Mouse (Mus musculus) T-cell, adult 2 months (primary cell): Measurements from ENCODE around the gene Tgfb1.
"Not testable (repeated sequence)": the region's sequence is repeated elsewhere in the genome, so short reads cannot be mapped to it uniquely, and the experiment has no call there.

ENCODE experiments used
- DNase-seq: peaks from one replicate; pipeline ENCODE4 v3.0.0; 2022; ENCODE audit warnings: low spot score

Tgfb1 gene

DNA sequence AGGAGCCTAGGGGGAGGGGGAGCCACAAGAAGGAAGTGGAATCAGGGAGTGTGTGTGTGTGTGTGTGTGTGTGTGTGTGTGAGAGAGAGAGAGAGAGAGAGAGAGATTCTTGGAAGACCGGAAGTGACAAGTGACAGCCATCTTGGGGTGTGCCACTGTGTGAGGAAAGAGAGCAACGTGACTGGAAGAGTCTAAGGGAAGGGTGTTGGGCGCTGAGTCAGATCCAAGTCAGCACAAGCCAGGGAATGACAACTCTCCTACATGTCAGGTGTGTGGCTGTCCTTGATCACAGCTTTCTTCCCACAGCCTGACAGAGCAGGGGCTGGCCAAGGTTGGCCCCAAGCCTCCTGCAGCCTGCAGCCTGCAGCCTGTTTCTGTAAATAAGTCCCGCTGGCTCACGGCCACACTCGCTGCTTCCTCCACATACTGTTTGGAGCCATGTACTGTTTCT, 19.0 kb downstream of the Tgfb1 start:
- DNase-seq = no peak

DNA sequence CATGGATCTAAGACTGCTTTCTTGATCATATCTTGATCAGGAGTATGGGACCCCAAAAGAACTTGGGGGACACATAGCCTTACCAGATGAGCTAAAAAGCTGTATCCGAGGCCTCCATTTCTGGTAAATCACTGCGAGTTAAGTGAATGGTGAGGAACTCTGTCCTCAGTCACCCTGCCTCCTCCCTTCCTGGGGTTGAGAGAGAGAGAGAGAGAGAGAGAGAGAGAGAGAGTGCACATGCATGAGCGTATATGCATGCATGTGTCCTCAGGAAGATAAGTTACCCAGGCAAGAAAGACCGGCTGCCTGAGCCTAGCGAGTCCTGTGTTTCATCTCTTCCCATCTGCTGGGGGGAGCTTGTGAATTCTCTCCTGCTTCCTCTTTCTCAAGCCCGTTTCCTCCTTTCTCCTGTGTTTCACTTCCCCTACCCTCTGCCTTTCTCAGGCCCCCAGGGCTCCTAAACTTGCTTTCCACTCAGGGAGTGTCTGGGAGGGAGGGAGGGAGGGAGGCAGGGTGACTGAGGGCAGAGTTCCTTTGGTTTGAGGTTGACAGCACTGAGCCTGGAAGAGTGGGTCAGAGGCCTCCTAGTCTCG, 19.9 kb downstream of the Tgfb1 start:
- no peak for DNase-seq

DNA sequence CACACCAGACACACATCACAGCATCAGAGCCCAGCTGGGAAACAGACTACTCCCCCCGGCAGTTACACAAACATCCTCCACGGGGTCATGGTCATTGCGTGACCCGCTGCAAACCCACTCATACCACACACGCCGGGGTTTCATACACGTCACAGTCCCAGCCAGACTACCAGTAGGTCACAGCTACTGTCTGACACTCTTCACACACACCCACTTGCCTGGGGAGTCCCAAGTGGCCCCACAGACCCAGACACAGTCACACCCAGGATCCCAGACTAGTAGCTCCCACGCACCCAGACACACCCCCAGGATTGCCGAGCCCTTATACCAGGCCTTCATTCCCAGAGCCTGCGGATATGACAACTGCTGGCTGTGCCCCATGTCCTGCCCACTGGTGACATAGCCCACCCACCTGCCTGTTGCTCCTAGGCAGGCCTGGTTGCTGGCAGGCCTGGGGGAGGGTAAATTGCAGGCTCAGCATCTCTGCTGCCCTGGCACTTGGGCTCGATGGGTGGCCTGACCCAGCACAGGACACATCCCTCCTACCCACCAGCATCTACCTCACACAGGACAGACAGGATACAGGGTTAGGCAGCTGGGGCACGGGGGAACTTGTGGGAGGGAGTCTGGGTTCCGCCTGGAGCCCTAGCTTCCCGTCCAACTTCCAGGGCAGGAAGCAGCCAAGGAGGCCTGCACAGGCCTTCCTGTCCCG, 20.9 kb downstream of the Tgfb1 start:
- DNase-seq = peak; percentile 15

DNA sequence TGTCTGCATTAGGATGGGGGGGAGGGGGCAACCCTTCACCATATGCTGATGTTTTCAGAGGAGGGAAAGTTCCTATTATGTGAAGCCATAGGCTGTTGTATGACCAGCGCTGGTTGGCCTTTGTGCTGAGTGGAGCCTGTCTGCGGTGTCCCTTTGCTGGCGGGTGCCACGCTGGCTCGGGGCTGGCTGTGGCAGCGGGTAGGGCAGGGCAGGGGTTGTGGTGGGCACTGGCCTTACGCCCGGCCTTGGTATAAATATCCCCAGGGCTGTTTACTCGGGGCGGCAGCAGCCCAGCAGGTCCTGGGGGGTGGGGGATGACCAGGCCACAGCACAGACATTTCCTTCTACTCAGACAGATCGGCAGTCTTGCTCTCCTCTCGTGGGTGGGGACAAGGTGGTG, 23.2 kb downstream of the Tgfb1 start:
- no peak for DNase-seq

DNA sequence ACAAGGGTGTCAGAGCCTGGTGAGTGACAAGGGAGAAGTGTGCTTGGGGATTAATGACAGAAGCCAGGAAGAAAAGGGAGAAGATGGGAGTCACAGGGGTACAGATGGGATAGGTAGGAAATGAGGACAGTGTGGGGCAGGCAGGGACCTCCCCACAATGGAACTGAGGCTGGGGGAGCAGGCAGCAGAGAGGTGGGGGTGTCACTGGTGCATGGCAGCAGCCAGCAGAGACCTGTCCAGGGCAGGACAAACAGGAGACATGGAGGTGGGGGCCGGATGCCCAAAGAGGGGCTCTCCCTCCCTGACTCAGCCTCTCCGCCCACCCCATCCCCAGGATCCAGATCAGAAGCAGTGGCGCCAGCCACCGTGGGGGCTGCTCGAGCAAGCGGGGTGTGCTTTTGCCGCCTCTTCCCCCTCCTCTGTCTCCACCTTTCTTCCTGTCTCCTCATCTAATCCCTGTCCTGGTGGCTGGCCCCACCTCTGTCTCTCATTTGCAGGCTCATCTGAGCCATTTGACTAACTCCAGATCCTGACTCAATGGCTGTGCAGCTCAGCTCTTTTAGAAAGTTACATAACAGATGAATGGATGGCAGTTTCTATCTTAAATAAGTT, 23.8 kb downstream of the Tgfb1 start:
- DNase-seq = no peak

DNA sequence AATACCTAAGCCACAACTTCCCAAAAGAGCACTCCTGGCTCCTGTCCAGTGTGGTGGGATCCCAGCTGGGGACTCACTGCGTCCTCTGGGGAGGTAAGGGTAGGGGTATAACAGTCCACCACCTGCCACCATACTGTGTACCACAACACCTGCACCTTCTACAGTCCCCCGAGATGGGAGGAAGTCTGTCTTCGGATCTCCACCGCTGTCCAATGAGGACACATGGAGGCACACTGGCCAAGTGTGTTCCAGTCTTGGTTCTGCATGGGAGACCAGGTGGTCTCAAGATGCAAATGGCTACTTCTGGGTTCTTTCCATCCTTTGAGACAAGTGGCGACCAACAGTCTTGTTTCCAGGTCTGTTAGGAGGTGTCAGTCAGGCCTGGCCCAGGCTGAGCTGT, 24.4 kb downstream of the Tgfb1 start:
- DNase-seq = no peak

DNA sequence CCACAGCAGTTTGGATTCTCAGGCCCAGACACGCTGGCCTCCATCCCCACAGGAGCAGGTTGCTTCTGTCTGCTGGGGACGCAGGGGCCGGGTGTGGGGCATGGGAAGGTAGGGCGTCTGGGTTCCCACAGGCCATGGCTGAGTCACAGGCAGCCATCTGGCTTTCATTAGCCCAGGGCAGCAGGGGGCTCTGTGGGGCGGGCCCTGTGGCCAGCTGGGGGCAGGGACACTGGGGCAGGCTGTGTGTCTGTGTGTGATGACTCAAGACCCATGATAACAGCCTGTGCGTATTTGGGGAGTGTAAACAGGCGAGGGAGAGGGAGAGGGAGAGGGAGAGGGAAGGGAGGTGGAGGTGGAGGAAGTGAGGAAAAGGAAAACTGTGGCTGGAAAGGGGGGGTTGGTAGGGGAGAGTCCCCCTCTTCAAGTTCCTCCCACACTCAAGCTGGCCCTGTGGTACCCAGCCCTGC, 25.0 kb downstream of the Tgfb1 start:
- DNase-seq = no peak

DNA sequence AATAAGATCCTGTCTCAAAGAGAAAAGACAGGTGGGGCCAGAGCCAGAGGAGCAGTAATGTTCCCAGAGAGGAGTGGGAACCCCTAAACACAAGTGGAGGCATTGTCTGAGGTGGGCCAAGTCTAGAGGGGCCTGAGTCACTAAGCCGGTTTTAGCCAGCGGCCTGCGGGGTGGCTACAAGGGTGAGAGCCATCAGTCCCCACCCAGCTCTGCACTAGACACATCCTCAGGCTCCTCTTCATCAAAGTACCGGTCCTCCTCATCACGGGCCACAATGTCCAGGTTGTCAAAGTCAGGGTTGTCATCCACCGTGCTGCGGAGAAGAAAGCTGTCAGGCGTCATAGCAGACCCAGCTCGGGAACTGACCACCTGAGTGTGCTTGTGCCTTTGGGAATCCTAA, 26.0 kb downstream of the Tgfb1 start:
- DNase-seq = no peak

DNA sequence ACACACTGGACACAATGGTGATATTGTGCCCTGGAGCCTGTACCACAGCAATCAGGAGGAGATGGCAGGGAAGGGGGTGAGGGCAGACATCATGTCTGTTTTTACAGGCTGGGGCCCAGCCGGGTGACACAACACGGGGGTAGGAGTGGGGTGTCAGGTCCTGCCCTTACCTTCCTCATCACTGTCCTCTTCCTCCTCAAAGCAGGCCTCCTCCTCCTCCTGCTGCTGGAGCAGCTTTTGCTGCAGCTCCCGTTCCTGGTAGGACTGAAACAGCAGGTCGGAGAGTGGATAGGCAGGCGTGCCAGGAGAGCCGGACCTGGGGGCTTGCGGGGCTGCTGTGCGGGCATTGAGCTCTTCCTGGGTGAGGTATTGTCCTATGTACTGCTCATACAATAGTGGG, 27.8 kb downstream of the Tgfb1 start:
- DNase-seq = no peak

DNA sequence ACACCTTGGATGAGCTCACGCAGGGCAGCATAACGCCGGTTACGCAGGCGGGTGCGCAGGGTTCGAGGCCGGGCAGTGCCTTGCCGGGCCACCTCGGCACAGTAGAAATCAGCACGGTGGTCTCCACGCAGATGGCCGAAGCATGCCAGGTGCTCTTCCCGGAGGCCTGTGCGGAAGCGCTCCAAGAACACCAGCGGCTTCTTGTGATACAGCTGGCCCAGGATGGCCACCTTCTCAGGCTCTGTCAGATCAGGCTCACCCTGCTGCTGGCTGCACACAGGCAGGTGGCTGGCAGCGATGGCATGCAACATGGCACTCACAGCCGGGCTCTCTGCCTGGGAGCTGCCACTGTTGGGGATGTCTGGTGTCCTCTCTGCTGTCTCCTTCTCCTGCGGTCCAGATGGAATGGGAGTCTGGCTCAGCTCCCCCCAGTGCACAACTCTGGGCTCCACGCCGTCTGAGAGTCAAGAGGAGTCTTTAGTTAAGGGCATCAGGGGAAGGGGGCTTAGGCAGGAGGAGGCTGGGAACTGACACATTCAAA, 29.0 kb downstream of the Tgfb1 start:
- no peak for DNase-seq

DNA sequence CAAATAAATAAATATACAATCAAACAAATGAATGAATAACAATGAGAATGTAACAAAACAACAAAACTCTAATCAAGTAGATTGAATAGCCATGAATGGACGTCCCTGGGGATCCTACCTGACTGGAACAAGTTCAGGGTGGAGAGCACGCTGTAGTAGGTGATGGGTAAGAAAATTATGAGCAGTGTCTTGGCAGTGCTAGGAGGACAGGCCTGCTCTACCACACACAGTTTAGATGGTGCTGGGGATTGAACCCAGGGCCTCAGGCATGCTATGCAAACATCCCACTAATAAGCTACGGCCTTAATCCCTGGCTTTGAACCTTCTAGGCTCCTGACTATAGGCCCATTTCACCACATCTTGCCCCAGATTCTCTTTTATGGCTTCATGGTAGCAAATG, 30.7 kb downstream of the Tgfb1 start:
- no peak for DNase-seq

DNA sequence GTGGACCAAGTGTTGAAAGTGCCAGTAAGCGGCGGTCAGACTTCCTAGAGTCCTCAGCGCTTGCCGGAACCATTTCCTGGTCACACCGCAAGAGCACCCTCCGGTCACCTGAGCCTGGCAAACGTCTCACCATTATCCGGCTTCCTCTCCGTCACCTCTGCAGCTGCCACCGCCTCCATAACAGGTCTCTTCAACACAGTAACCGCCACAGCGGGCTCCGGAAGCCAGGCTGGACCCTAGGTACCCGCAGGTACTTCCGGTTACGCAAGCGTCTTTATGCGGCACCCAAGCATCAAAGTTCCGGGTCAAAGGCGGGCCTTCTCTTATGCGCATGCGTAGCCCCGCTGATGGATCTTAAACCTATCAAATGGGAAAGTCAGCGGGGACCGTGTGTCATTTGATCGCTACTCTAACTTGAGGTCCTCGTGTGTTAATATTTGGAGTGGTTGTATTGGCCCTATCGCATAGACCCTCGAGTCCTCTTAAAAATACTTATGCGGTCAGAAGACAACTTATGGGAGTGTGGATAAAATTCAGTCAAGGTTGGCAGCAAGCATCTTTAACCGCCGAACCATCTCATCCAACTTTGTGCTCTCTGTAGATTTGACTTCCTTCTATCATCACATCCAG, 32.1 kb downstream of the Tgfb1 start, which contains the start of gene Ccdc97:
Gene Ccdc97 (minus strand): TSS at position 301 of the 630 bp plus-strand sequence.
- peak; percentile 93 for DNase-seq

DNA sequence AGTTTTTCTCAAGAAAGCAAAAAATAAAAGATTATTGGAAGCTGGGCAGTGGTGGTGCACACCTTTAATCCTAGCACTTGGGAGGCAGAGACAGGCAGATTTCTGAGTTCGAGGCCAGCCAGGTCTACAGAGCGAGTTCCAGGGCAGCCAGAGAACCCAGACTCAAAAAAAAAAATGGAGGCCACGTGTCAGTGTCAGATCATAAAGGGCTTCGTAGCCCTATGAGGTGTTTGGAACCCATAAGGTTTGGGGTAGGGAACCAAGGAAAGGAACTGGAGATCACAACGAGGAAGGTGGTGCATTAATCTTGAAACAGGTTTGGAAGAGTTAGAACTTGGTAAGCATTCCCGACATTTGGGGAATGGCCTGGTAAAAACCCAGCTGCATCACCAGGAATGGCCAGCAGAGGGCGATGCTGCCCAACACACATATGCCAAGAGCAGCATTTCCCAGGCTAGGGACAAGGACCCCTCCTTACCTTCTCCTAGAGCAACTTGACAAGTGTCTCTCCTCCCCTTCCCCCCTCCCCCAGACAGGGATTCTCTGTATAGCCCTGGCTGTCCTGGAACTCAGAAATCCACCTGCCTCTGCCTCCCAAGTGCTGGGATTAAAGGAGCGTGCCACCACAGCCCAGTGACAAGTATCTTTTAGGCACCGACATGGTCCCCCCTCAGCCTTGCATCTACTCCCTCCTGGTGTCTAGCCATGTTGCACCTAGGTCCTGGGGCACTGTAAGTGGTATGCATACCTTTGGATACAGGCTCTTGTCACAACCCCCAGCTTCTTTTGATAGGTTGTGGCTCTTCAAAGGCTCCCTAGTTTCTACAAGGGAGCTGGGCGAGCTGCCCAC, 33.2 kb downstream of the Tgfb1 start:
- peak; percentile 38 for DNase-seq

DNA sequence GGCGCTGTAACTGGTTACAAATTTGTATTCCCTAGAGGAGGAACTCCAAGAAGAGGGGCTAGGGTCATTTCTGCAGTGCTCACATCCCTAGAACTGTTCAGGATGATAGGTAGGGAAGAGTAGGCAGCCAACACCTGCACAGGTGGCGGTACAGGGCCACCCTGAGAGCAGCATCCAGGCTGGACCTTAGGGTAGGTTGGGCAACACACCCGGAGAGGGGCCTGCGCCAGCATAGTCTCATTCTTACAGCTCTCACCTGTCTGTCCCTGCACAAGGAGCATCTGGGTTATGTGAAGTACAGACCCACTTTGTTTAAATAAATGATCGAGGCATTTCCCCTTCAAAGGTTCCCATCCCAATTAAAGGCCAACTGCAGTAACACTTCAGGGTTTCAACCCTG, 34.0 kb downstream of the Tgfb1 start:
- DNase-seq = no peak

DNA sequence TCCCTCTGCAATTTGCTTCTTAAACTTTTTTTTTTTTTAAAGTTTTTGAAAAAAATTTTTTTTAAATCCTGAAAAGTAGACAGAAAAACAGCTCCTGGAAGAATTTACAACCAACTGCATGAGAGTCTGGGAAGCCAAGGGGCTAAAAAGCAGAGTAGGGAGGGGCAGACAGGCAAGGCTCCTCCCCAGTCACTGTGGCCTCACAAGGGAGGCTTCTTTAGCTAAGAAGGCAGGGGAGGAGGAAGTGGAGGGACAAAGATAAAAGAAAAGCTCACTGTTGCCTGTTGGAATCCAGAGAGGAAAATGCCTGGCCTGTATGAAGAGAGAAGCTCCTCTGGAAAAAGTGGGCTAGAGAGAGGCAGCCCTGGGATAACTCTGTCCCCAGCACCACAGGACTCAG, 35.0 kb downstream of the Tgfb1 start:
- not testable (repeated sequence) for DNase-seq

DNA sequence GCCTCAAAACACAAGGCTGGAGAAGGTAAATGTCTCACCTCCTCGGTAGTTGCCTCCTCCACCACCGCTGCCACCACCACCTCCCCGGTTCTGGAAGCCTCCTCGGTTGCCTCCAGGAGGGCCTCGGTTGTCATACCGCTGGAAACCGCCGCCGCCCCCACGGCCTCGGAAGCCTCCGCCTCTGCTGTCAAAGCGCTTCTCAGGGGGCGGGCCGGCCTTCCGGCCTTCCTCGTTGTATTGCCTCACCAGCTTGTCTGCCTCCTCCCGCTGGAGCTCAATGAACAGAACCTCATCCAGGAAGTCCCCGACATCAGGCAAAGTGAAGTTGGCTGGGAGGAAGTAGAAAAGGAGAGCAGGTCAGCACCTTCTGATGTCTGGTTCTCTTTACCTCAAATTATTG, 39.1 kb downstream of the Tgfb1 start:
- no peak for DNase-seq

DNA sequence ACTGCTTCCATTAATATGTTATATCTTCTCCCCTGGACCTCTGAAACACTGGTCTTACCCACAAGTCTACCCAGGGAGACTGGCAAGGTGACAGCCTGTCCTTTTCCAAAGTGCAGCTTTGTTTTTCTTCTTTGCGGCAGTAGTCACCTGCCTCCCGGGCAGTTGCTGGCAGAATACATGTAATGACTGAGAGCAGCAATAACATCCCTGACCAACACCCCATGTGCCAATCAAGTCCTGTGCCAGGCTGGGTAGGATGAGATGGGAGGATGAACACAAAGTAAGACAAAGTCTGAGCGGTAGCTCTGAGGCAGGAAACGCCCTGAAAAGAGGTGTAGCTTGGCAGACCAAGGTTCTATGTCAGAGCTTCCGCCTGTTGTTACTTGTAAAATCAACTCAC, 41.0 kb downstream of the Tgfb1 start:
- no peak for DNase-seq

DNA sequence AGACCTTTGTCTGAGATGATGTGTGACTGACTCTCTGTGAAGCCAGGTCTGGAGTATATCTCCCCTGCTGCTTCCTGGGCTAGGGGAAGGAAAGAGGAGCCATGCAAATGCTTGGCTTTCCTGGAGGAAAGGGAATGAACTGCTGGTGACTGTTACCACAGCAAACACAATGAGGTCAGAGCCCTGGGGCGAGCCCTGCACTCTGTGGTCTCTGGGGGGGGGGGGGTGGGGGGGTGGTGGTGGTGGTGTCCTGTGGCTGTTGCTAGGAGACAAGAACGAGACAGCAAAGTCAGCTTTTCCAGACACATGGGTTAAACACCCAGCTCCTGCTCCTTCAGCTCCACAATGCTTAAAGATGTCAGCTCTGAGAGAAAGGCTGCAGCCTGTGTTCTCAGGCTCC, 42.6 kb downstream of the Tgfb1 start:
- DNase-seq = no peak

DNA sequence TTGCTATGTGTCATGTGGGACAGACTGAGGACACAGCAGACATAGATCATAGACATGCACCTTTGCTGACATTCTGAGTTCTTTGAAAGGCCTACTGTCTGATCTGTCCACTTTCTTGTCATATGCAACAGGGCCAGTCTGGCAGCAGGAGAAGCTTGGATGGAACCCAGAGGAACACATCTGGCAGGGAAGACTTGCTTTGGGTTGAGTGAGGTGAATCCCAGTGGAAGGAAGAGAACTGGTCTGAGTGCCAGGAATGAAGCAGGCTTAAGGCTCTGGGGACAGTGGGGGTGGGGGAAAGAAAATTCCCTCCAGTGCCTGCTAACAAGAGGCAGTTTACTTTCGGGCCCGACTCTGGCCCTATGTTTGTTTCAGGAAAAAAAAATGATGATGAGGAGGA, 43.1 kb downstream of the Tgfb1 start:
- DNase-seq = no peak

DNA sequence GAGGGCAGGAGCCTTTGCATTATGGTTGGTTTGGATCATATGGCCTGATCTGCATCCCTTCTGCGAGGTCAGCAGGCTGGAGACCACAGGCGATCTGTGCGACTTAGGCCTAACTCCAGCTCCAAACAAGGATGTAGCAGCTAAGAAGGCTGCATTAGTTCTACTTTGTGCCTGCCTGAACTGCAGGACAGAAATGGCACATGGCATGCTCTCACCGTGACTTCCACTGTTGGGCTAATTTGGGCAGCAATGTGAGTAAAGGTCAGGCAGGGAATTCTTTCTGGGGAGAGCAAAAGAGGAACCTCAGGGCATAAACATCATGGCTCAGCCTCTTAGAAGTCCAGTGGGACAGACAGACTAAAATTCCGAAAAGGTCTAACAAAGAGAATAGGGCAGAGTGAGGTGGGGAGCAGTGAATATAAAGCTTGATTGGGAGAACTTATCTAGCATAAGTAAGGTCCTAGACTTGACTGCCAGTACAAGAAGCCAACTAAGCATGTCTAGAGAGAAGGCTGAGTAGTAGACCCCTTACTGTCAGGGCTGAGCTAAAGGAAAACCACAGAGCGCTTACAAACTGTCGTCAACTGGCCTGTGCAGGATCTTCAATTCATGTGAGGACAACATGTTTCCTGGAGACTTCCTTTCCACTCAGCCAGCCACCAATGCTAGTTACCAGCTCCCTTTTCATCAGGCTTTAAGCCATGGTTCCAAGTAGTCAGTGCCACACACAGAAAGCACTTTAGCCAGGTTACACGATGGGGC, 44.7 kb downstream of the Tgfb1 start:
- no peak for DNase-seq

DNA sequence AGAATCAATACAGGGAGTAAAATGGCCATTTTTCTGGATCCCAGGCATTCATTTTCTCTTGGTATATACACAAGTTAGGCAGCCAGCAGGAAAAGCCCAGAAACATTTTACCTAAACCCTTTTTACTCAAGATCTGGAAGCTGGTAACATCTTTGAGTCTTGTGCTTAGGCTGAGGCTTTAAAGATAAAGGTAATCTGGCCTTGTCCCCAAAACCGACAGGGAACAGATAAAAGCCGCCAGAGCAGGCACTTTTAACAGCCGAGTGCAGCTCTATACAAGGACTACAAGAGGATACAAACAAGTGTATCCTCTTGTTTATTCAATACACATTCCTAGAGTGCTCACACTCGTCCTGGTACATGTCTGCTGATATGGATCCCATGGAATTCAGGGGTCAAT, 48.2 kb downstream of the Tgfb1 start:
- DNase-seq = no peak
